Mouse (Mus musculus) stomach, embryonic 14.5 days (tissue): Measurements from ENCODE around the gene Tor2a. TPM values are rescaled to one million over a fixed set of nuclear protein-coding genes. Genes with fewer than 3 reads are reported as not detected.

Experiments
- ATAC-seq: fragments of 200-750 bp; cut with Nextera tagmentation; 2 replicates; pipeline ENCODE4 v1.8.0; 2017; ENCODE audit warnings: low read depth, moderate TSS enrichment; ENCODE audit not compliant: insufficient number of reproducible peaks, insufficient read depth, low FRiP score
- H3K27ac ChIP-seq: fragments of 300-500 bp; sonication (generic); 2 replicates; pipeline ENCODE4 v1.5.1; 2014; ENCODE audit warnings: mild to moderate bottlenecking, low read length, moderate library complexity, mixed read lengths
- H3K27me3 ChIP-seq: fragments of 300-500 bp; sonication (generic); 2 replicates; pipeline ENCODE4 v1.6.1; 2014; ENCODE audit warnings: low read length, control low read depth, mixed read lengths; ENCODE audit not compliant: control insufficient read depth, insufficient read depth
- H3K36me3 ChIP-seq: fragments of 300-500 bp; sonication (generic); 2 replicates; pipeline ENCODE4 v1.6.1; 2014; ENCODE audit warnings: mild to moderate bottlenecking, control low read depth, low read length, moderate library complexity, mixed read lengths; ENCODE audit not compliant: control insufficient read depth, insufficient read depth
- H3K4me1 ChIP-seq: fragments of 300-500 bp; sonication (generic); 2 replicates; pipeline ENCODE4 v1.6.1; 2014; ENCODE audit warnings: low read length, control low read depth, mixed read lengths; ENCODE audit not compliant: control insufficient read depth, insufficient read depth
- H3K4me2 ChIP-seq: fragments of 300-500 bp; sonication (generic); replicated peaks from 2 replicates; pipeline ENCODE4 v1.6.1; 2014; ENCODE audit warnings: low read depth, low read length, control low read depth
- H3K4me3 ChIP-seq: fragments of 300-500 bp; sonication (generic); 2 replicates; pipeline ENCODE4 v1.5.1; 2014; ENCODE audit warnings: low read depth, low read length, control low read depth
- H3K9ac ChIP-seq: fragments of 300-500 bp; sonication (generic); replicated peaks from 2 replicates; pipeline ENCODE4 v1.6.1; 2014; ENCODE audit warnings: low read depth, mild to moderate bottlenecking, control low read depth, low read length, moderate library complexity, mixed read lengths
- H3K9me3 ChIP-seq: fragments of 300-500 bp; sonication (generic); 2 replicates; pipeline ENCODE4 v1.6.1; 2016; ENCODE audit warnings: low read depth, low read length, control low read depth; ENCODE audit not compliant: control insufficient read depth
- WGBS: fragments of 180-500 bp; shearing (Covaris S2); extraction: QIAGEN DNeasy Blood & Tissue Kit; methylation state at CpG from one replicate; pipeline ENCODE4 v1.1.7; 2014; 5-methylcytosine and 5-hydroxymethylcytosine counted together
- polyA plus RNA-seq: library from polyadenylated mRNA; unstranded; fragments of >200 nt; fragmentation: Nextera tagmentation; extraction: Ambion mirVana; gene quantifications from 2 replicates; pipeline ENCODE4 v1.2.1, GENCODE M21; 2014

Gene Tor2a
- polyA plus RNA-seq, 1 experiment from 2014 or later = 71.3 TPM

GRCm38 (mm10) chr2:32712934-32713817 lies 43.9 kb upstream of the Tor2a start, which contains the start of gene Cdk9:
Cdk9 (minus strand) TSS chr2:32713076.
- Histone ChIP-seq H3K27ac (peak within 1 kb of the TSS; percentile 98), H3K27me3 (no peaks in the 10 kb centered on the region), H3K9me3 (no peaks in the 10 kb centered on the region), H3K4me2 (peak within 1 kb of the TSS; percentile 52), H3K36me3 (peaks cover 18% of the 10 kb centered on the region), H3K4me1 (peaks cover 18% of the 10 kb centered on the region), H3K9ac (peak within 1 kb of the TSS; percentile 72), H3K4me3 (peak within 1 kb of the TSS; percentile 80)
- WGBS = 0% methylated on average over 39 of the region's 79 CpGs
- peak; percentile 85 for ATAC-seq

DNA sequence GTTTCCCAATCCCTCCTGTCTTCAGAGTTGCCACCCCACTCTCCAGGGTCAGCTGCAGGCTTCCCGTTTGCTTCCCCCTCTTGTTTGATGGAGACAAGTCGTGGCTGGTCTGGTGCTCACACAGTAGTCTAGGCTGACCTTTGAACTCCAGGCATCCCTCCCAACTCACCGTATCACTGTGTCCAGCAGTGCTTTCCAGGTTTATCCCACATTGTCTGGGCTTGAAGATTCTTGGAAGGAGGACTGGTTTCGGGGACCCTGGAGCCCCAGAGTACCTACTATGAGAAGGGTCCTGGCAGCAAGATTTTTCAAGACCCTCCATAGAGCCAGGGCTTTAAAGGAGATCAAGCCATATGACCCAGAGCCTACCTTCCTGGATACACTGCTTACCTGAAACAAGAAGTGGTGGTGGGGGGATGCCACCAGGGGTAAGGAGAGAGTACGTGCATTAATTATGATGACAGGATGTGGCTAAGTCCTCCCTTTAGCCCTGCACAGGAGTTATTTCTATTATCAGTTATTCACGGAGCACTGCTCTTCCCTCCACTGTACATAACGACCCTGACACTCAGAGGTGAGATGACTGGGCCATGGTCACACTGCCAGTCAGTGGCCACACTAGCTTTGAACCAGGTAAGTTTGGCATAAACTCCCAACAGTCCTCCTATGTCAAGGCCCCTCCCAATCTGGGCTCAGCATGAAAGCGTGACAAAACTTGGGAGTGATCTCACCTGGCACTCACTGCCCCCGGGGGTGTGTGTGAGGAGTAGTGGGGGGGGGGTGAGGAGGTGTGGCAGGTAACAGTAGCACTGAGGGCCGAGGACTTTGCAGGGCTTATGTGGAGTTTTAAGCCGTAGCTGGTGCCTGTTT lies 42.7 kb upstream of the Tor2a start:
- no peaks in the 10 kb centered on the region for H3K9me3 ChIP-seq
- H3K9ac ChIP-seq = no peak overlapping the region
- H3K4me1 ChIP-seq = peaks cover 18% of the 10 kb centered on the region
- 0 out of 2 replicates have a peak overlapping the region, but pooled peaks have one; percentile 43 for H3K4me2 ChIP-seq
- no peak for ATAC-seq
- no peak overlapping the region for H3K4me3 ChIP-seq
- WGBS = 47% methylated on average over 11 of the region's 11 CpGs
- H3K27me3 ChIP-seq = no peaks in the 10 kb centered on the region
- peak overlapping the region; percentile 98; the same call in 1 of the 2 replicates for H3K27ac ChIP-seq
- H3K36me3 ChIP-seq = peaks cover 10% of the 10 kb centered on the region

GRCm38 (mm10) chr2:32714987-32715425 lies 42.0 kb upstream of the Tor2a start:
- Histone ChIP-seq H3K9me3 (no peaks in the 10 kb centered on the region), H3K27ac (peak overlapping the region; percentile 4; the same call in 1 of the 2 replicates), H3K4me3 (no peak overlapping the region), H3K27me3 (no peaks in the 10 kb centered on the region), H3K9ac (no peak overlapping the region), H3K36me3 (peaks cover 3% of the 10 kb centered on the region; the same call in 1 of the 2 replicates), H3K4me2 (no peak overlapping the region), H3K4me1 (peaks cover 18% of the 10 kb centered on the region)
- 55% methylated on average over 4 of the region's 4 CpGs for WGBS
- no peak for ATAC-seq

GRCm38 (mm10) chr2:32718761-32719160 lies 38.3 kb upstream of the Tor2a start:
- ATAC-seq = no peak
- H3K9ac ChIP-seq = no peak overlapping the region
- WGBS = 57% methylated on average over 9 of the region's 9 CpGs
- no peak overlapping the region for H3K4me2 ChIP-seq
- H3K27me3 ChIP-seq = no peaks in the 10 kb centered on the region
- H3K4me3 ChIP-seq = no peak overlapping the region
- no peak overlapping the region for H3K27ac ChIP-seq
- H3K36me3 ChIP-seq = no peaks in the 10 kb centered on the region
- H3K4me1 ChIP-seq = peaks cover 33% of the 10 kb centered on the region
- H3K9me3 ChIP-seq = no peaks in the 10 kb centered on the region

DNA sequence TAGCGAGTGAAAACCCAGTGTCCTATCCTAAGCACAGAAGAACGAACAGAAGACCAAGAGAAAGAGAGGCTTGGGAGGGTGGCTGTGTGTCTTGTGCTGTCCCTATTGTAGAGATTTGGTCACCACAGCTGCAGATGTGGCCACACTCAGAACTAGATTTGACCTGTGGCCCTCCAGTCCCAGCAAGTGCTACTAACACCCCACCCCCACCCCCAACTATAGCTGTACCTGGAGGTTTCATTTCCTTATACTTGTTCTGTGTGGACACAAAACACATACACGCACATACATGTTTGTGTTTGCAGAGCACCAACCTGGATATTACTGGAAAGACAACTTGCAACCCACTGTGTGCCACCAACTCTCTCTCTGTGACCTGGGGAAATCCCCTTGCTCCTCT lies 37.0 kb upstream of the Tor2a start:
- WGBS = 89% methylated on average over 3 of the region's 3 CpGs
- no peaks in the 10 kb centered on the region for H3K27me3 ChIP-seq
- peaks cover 22% of the 10 kb centered on the region for H3K4me1 ChIP-seq
- H3K9me3 ChIP-seq = no peaks in the 10 kb centered on the region
- no peak overlapping the region for H3K27ac ChIP-seq
- H3K36me3 ChIP-seq = no peaks in the 10 kb centered on the region; the same call in 1 of the 2 replicates
- H3K9ac ChIP-seq = no peak overlapping the region
- no peak overlapping the region for H3K4me3 ChIP-seq
- no peak overlapping the region for H3K4me2 ChIP-seq
- no peak for ATAC-seq

DNA sequence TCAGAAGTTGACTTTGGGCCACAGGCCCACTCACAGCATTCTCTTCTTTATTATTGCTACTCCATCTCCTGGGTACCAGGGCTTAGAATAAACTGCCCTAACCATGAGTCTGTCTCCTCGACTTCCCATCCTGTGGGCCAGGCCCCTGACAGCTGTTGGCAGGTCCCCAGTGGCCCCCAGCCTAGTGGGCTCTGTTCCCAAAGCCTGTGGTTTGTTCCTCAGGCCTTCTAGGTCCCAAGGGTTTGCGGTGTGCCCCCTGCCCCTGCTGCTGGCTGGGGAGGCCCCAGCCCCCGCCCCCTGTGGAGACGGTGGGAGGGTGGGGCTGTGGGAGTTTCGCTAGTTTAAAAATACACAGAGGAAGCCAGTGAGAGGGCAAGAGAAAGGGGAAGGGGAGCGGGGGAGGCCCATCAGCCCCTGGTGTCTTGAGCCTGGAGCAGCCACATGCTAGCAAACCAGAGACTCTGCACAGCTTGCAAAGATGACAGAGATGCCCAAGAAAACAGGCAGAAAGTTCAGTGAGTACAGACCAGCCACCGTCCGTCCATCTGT lies 36.3 kb upstream of the Tor2a start, which contains the start of gene Sh2d3c:
Sh2d3c (plus strand) TSS at position 375 of the 549 bp plus-strand sequence.
- Histone ChIP-seq H3K4me1 (peaks cover 22% of the 10 kb centered on the region), H3K27ac (peak within 1 kb of the TSS; percentile 69; the same call in 1 of the 2 replicates), H3K27me3 (no peaks in the 10 kb centered on the region), H3K4me3 (peak within 1 kb of the TSS; percentile 19), H3K4me2 (peak within 1 kb of the TSS; percentile 29), H3K9ac (peak within 1 kb of the TSS; percentile 40; the same call in 1 of the 2 replicates), H3K36me3 (no peaks in the 10 kb centered on the region; the same call in 1 of the 2 replicates), H3K9me3 (no peaks in the 10 kb centered on the region)
- ATAC-seq = peak; percentile 44; the same call in 1 of the 2 replicates
- WGBS = 14% methylated on average over 8 of the region's 8 CpGs

GRCm38 (mm10) chr2:32722046-32722445 lies 35.0 kb upstream of the Tor2a start:
- H3K27ac ChIP-seq = no peak overlapping the region
- H3K36me3 ChIP-seq = no peaks in the 10 kb centered on the region; the same call in 1 of the 2 replicates
- H3K4me2 ChIP-seq = peak overlapping the region; percentile 29
- H3K9me3 ChIP-seq = no peaks in the 10 kb centered on the region
- peaks cover 22% of the 10 kb centered on the region for H3K4me1 ChIP-seq
- 33% methylated on average over 6 of the region's 6 CpGs for WGBS
- ATAC-seq = no peak
- H3K9ac ChIP-seq = no peak overlapping the region
- peak overlapping the region; percentile 19 for H3K4me3 ChIP-seq
- no peaks in the 10 kb centered on the region for H3K27me3 ChIP-seq
